Mouse (Mus musculus): ENCODE results near the gene H2-Q7.

DNA sequence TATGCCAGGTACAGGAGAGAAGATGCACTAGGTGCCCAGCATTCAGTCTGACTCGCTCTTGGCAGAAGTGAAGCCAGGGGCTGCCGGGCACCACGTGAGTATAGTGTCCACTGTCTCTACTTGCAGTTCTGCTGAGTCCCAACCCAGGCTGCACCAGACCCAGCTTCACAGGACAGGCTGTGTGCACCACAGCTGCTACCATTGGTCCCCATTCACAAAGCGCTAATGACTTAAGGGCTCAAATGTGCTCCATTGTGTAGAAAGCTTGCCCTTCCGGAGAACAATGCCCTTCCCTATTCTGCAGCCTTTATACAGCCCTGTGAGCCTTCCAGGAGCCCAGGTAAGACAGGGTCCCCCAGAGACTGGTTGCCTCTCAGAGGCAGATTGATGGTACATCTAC, 51.4 kb downstream of the H2-Q7 start:
- TF ChIP-seq CTCF (IDR thresholded peaks at IDR 0.05; ENCODE audit: control insufficient read depth, insufficient read depth, low read length) (no peak), POLR2A (IDR thresholded peaks at IDR 0.05; ENCODE audit: borderline replicate concordance, control insufficient read depth, low read depth, low read length) (no peak)
